Mouse (Mus musculus) cortical plate, adult 2 months (tissue): ENCODE measurements around the gene Fgf16.

Experiments used
- CTCF ChIP-seq: fragments of 200-500 bp; IDR thresholded peaks from 2 replicates; pipeline ENCODE4 v1.5.1; 2011; ENCODE audit warnings: mild to moderate bottlenecking, control low read depth, low read length; ENCODE audit not compliant: insufficient read depth; ENCODE audit errors: extremely low read depth
- POLR2A ChIP-seq: fragments of 200-500 bp; IDR thresholded peaks from 2 replicates; pipeline ENCODE4 v1.6.1; 2011; ENCODE audit warnings: mild to moderate bottlenecking, low read length, control low read depth; ENCODE audit not compliant: insufficient read depth; ENCODE audit errors: extremely low read depth

GRCm38 (mm10) chrX:105718943-105719342 is 45.1 kb upstream of the Fgf16 start:
- no peak for TF ChIP-seq POLR2A
- no peak for TF ChIP-seq CTCF
